In the genomic region with DNA sequence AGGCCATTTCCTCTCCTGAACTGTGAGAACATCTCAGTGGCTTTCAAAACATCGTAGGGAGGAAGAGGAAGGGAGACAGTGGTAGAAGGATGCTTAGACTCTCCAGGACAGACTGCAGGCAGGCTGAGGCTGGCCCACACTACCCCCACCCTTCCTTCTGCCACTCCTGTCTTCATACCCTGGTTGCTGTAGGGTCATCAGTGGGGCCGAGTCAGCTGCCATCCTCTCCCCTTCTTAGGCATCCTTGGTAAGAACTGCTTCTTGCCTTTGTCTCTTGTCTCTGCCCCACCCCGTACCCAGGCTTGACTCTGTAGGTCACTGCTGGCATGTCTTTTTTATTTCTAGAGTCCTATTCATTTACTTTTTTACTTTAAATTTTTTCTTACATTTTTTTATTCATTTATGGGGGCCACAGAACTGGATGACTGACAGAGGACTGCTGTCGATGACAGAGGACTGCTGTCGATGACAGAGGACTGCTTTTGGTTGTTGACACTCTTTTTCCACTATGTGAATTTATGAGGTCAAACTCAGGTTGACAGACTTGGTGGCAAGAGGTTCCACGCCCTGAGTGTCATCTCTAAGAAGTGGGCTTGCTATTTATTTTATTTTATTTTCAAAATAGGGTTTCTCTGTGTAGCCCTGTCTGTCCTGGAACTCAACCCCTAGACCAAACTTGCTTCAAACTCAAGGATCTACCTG, we compare ENCODE assay signal across 1 mouse cellular context.
TF ChIP-seq lines count a peak whose summit lies in the region.

No protein-coding gene starts in this region.

TF ChIP-seq in MEL, 35 proteins besides CTCF, POLR2A, EP300 and RAD21:
- TF ChIP-seq POLR2AphosphoS2 (IDR thresholded peaks at IDR 0.05; ENCODE audit: low read length): no peak
- TF ChIP-seq UBTF (IDR thresholded peaks at IDR 0.05; ENCODE audit: borderline replicate concordance, insufficient read depth, low read depth, low read length): 0 out of 2 replicates have a peak, but pooled peaks have one; percentile 50
